Mouse (Mus musculus): ENCODE measurements around the gene Grik4.

GRCm38 (mm10) chr9:42722501-42722900, 221.8 kb downstream of the Grik4 start:
- no peak for TF ChIP-seq POLR2A (IDR thresholded peaks at IDR 0.05; ENCODE audit: low read depth, low read length)
- no peak for TF ChIP-seq TBP (conservative IDR thresholded peaks at IDR 0.05; ENCODE audit: low read depth, low read length)
- no peak for TF ChIP-seq USF1 (IDR thresholded peaks at IDR 0.05; ENCODE audit: low read depth, low read length)
- TF ChIP-seq TCF12 (IDR thresholded peaks at IDR 0.05; ENCODE audit: low read depth, low read length) = no peak
- TF ChIP-seq ZC3H11A (IDR thresholded peaks at IDR 0.05; ENCODE audit: low read depth, low read length) = no peak
- no peak for TF ChIP-seq UBTF (IDR thresholded peaks at IDR 0.05; ENCODE audit: low read depth, low read length)
- no peak for TF ChIP-seq CTCF (conservative IDR thresholded peaks at IDR 0.05 in 1 of 2, IDR thresholded peaks at IDR 0.05 in 1 of 2; ENCODE audit: low read depth in 2 of 2, low read length in 2 of 2)
- TF ChIP-seq ETS1 (conservative IDR thresholded peaks at IDR 0.05; ENCODE audit: low read depth, low read length) = no peak
- no peak for TF ChIP-seq RCOR1 (conservative IDR thresholded peaks at IDR 0.05; ENCODE audit: low read depth, low read length)
- no peak for TF ChIP-seq RAD21 (IDR thresholded peaks at IDR 0.05; ENCODE audit: low read depth, low read length)
- no peak for TF ChIP-seq KAT2A (IDR thresholded peaks at IDR 0.05; ENCODE audit: insufficient replicate concordance, low read length)
- TF ChIP-seq SMC3 (IDR thresholded peaks at IDR 0.05; ENCODE audit: low read depth, low read length) = no peak
- no peak for TF ChIP-seq EP300 (IDR thresholded peaks at IDR 0.05; ENCODE audit: low read length)
- no peak for TF ChIP-seq USF2 (conservative IDR thresholded peaks at IDR 0.05; ENCODE audit: low read depth, low read length)

Measured in CH12.LX (cell line).